Mouse (Mus musculus) cerebellum, adult 18-20 months (tissue): ENCODE data around the gene Vmn2r90.
"Not testable (repeated sequence)": the region's sequence is repeated elsewhere in the genome, so short reads cannot be mapped to it uniquely, and the experiment has no call there.

Source experiments
- DNase-seq, 2 experiments: peaks; one replicate each; pipeline ENCODE4 v3.0.0; 2021

The Vmn2r90 gene

DNA sequence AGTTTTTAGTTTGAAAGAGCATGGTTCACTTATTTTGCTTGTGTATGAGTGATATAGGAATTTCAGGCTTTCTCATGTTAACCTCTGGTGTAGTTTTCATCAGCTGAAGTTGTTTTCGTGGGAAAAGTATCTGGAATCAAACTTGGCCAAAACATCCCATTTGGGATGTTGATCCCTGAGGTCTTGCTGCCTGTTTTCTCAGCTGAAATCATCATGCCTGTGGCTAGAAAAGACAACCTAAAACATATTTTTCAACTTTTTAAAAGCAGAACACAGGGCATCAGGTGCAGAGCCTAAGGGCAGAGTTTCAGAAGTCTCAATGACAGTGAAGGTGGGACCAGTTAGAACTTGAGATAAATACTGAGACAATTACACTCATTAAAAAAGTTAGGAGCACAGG, at the start of gene Vmn2r90:
Gene Vmn2r90, plus strand, starts transcription at position 301 of the 400 bp plus-strand sequence.
- no peak for DNase-seq

DNA sequence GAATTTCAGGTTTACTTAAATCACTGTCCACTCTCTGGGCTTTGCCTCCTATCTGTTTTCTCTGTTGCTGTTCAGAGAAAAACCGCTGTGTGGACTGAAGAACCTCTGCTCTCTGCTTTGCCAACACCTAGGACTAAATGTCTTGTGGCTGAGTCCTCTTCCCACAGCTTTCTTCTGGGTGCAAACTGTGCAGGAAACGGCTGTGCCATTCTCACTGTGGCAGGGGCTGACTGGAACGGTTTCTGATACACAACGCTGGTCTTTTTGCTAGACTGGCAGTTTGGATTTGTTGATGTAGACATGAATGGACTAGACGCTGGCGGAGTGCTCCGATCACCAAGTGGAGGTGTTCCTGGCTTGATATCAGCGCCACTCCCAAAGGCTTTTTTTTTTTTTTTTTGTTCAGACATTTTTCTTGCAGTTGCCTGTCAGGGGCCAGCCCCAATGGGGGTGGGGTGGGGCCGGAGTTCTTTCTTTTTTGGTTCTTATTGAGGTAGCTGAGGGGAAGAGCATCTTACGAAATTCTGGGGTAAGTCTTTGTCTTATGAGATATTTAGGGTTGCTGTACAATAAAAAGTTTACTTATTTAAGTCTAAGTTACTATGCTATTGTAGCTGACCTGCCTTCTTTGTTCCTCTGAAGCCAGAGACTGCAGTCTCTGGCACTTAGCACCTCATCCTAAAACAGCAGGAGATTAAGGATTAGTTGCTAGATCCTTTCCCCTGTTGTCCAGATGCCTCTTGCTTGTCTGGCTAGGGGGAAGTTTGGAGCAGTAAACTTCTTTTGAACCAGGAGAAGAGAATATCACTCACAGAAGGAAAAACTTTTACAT, 48.3 kb upstream of the Vmn2r90 start:
- no peak for DNase-seq

DNA sequence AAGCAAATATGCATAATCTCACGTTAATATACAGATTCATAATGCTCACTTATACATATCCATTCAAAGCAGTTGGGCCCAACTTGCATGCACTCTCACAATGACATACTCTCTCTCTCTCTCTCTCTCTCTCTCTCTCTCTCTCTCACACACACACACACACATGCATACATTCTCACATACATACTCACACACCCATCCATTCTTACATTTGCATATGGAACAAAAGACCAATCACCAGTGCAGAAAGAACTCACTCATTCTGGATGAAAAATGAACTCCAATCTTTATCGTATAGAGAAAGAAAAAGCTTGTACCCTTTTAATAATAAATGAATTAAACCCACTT, 47.7 kb upstream of the Vmn2r90 start:
- no peak for DNase-seq

DNA sequence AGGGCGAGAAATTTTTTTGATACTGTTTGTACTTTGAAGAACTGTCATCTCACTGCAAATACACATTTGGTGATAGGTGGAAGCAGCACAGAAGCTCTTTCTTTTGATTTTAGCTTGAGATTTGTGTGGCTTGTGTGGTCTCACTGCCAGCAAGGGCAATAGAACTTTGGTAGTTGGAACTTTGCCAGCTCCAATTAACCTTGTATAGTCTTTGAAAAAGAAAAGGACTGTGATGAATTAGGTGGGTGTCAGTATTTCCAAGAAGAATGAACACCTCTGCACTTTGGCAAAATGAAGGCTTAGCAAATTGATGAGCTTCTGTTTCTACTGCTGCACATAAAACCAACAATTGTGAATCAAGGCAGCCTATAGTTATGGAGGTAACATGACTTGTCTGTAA, 24.8 kb upstream of the Vmn2r90 start:
- DNase-seq: no peak

DNA sequence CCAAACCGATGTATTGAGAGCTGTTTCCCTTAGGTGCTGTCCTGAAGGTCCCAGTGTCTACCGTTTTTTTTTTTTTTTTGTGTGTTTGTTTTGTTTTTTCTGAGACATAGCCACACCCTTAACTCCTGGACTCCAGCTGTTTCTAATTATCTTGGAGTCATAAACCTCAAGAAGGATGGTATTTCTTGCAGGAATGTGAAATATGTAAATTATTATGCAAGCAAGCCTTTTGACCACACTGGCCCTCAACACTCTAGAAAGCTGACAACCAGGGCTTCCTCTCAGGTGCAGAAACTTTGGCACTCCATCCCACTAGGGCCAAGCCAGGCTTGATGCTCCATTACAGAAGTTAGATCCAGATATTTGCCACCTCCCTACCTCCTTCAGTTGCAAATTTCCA, 12.9 kb upstream of the Vmn2r90 start:
- no peak for DNase-seq

DNA sequence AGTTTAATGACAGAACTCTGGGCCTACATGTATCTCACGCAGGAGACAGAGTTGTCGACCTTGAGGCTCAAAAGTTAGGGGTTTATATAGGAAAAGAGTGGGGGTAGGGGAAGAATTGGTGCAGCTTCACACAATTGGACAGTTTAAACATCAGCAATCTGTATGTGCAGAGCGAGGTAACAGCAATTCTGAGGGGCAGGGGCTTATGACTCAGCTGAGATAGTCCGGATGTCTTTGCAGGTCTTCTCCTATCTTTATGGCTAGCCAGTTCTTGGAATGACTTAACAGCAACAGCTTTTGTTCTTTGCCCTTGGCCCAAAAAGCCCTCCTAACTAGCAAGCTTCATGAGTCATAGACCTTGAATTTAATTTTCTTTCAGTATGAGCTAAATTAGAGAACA, 28.8 kb downstream of the Vmn2r90 start:
- DNase-seq: not testable (repeated sequence)

DNA sequence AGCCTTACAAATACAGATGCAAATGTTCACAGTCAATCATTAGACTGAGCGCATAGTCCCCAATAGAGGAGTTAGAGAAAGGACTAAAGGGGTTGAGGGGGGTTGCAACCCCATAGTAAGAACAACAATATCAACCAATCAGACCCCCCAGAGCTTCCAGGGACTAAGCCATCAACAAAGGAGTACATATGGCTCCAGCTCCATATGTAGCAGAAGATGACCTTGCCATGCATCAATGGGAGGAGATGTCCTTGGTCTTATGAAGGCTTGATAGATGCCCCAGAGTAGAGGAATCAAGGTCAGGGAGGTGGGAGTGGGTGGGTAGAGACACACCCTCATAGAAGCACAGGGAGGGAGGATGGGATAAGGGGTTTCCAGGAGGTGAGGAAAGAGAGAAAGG, 35.1 kb downstream of the Vmn2r90 start:
- no peak for DNase-seq

DNA sequence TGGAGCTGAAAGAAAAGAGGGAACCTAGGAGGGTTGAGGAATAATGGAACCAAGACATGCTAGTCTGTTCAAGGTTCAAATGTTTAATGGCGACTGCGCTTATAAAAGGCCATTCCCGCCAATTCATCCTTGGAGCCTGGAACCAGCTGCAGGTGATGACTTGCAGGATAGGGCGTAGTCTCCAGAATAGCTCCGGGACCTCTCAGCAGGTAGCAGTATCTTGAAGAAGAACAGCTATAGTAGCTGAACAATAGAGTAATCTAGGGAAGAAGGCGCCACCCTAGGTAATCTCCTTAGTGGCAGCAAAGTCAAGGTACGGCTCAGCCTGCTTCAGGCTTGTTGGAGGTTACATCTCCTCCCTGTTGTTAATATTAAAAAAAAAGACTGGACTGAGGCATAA, 35.8 kb downstream of the Vmn2r90 start:
- DNase-seq: not testable (repeated sequence)

DNA sequence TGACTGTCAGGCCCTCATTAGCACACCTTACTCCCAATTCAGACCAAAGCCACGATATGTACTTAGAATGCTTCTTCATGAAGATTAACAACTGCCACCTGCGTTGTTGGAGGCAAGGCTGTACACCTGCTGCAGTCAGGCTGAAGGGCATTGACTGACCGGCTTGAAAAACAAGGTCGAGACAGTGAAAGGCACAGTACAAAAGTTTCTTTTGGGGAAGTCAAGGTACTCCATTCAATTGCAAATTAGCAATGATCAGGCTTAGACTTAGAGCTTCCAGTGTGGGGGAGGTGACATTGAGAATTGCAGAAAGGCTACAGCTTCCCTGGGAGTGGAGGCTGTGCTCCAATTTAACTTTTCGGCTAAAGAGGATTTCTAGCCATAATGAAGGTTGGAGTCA, 36.4 kb downstream of the Vmn2r90 start:
- not testable (repeated sequence) for DNase-seq

DNA sequence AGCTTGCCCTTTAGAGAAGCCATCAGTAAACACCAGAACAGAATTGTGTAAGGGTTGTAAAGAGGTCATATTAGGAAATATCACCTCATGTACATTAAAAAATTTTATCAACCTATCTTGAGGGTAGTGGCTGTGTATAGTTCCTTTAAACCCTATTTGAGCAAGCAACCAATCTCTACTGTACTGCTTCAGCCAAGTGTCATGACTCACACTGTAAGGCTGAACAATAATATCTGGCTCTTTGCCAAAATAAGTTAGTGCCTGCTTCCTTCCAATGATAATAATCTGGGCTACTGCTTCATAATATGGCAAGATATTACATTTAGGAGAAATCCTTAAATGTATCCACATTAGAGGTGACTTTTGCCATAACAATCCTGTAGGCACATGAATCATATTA, 38.0 kb downstream of the Vmn2r90 start:
- not testable (repeated sequence) for DNase-seq

DNA sequence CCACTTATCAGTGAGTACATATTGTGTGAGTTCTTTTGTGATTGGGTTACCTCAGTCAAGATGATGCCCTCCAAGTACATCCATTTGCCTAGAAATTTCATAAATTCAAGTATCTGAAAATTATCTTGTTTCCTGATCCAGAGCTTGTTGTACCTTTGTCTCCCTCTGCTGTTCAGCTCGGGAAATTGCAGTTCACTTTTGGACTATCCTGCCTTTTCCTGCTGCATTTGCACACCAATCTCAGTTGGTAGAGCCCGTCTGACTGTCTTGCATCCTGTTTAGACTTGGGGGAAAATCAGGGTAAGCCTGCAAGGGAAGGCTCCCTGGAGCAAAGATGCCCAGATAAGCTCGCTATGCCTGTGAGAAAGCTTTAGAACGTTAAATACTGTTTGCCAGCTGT, 45.8 kb downstream of the Vmn2r90 start:
- DNase-seq: peak; percentile 46 to 53

DNA sequence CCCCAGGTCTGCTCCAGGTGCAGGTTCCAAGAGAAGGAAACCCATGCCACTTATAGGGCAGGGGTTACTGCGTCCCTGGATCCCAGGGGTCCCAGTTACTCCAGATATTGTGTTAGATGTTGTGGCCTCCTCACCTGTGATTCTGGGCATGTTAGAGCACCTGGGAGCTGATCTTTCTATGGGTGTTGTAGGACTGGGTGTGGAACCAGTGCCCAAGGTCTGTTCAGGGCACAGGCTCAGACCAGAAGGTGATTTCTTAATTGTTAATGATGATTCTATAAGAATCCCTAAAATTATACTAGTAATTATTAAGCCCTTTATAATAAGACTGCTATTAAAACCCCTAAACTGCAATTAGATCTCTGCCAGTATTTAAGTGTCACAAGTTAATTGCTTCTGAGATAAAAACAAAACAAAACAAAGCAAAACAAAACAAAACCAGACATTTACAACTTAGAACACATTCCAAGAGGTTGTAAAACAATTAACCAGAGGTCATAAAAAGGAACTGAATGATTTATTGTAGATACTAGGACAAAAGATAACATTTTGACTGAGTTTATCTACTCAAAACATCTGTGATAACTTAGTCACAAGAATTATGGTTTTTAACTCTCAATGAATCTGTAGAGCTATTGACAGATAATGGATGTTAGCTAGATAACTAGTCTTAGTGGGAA, 59.2 kb downstream of the Vmn2r90 start:
- DNase-seq: no peak

DNA sequence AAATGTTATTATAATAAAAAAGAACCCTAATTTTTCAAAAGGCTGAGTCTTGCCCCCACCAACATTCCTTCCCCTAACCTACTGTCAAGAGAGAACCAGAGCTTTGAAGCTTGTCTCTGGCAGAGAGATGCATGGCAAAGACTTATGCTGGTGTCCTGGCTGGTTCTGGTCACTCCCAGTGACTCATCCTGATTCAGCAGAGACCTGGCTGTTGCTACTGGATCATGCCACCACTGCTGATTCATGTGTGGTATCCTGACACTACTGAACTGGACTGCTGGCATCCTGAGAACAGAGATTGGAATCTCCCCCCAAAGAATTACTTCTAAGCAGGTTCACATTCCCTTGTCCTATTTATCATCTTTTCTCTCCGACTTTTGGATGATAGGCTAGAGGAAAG, 60.7 kb downstream of the Vmn2r90 start:
- no peak for DNase-seq

DNA sequence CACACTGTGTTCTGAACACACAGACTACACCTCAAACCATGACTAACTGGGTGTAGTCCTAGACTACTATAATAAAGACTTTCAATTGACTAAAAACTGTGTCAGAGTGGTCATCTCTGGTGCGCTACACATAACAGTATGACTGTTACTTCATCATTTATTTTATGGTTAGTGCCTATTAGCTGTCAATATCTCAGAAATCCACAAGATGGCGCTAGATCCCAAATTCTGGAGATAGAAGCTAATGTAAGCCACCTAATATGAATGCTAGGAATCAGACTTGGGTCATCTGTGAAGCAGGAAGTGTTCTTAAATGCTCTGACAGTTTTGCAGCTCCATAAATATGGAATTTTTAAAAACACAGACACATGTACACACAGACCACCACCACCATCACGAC, 62.9 kb downstream of the Vmn2r90 start:
- peak; percentile 42 to 49 for DNase-seq
